Comparison of ENCODE assay signal across 8 mouse cellular contexts in genomic region chr8:117423029-117423428, GRCm38 (mm10).
DNase-seq lines count a peak whose midpoint lies in the region; ATAC-seq lines count a peak whose summit lies in the region.

No protein-coding gene starts in this region.

- peak overlapping the region; percentile 42 for H3K4me2 ChIP-seq in heart, embryonic 11.5 days

- WGBS in heart, embryonic 11.5 days (ENCODE audit: insufficient replicate concordance) = 53% methylated on average over 4 of the region's 4 CpGs

- H3K27ac ChIP-seq in heart, embryonic 11.5 days (ENCODE audit: low read depth, low read length) = peak overlapping the region; percentile 68

- peaks cover 2% of the 10 kb centered on the region; the same call in 1 of the 2 replicates for H3K36me3 ChIP-seq in heart, embryonic 11.5 days (ENCODE audit: control insufficient read depth, insufficient read depth, low read length)

- peak; percentile 74 for DNase-seq in adrenal gland, adult 2 months
- DNase-seq in adrenal gland, postnatal 4 days (ENCODE audit: low spot score in 2 of 2) = no peak
- DNase-seq in urinary bladder, postnatal 14 days (ENCODE audit: low spot score) = peak; percentile 48
- no peak for DNase-seq in urinary bladder, postnatal 25 days (ENCODE audit: low spot score)
- peak; percentile 76 for DNase-seq in left cerebral cortex, adult 11 months (ENCODE audit: low spot score)
- peak; percentile 73 to 91 for DNase-seq in right cerebral cortex, postnatal 36 days (ENCODE audit: low spot score in 2 of 2)

- H3K4me1 ChIP-seq in heart, embryonic 11.5 days (ENCODE audit: control insufficient read depth, insufficient read depth, low read length) = peaks cover 16% of the 10 kb centered on the region

- H3K9me3 ChIP-seq in heart, embryonic 11.5 days (replicated peaks; ENCODE audit: control insufficient read depth, low read length) = no peaks in the 10 kb centered on the region

- peak overlapping the region; percentile 58; the same call in 1 of the 2 replicates for H3K9ac ChIP-seq in heart, embryonic 11.5 days (ENCODE audit: low read depth, low read length)

- no peaks in the 10 kb centered on the region for H3K27me3 ChIP-seq in heart, embryonic 11.5 days (ENCODE audit: control insufficient read depth, insufficient read depth, low read length)

- no peak overlapping the region for H3K4me3 ChIP-seq in heart, embryonic 11.5 days (ENCODE audit: low read depth, low read length)

- ATAC-seq in heart, embryonic 11.5 days (replicated peaks; ENCODE audit: insufficient number of reproducible peaks, low FRiP score, low TSS enrichment) = peak; percentile 41; the same call in 1 of the 2 replicates
- no peak for ATAC-seq in activated CD4-positive, CD25-positive, alpha-beta regulatory T cell, adult 4 months

Comparison
In these comparisons a context has a peak if more than half of its experiments do, and no peak if none do; other contexts are left out.
1. DNase-seq: peak in adrenal gland, adult 2 months (single experiment), urinary bladder, postnatal 14 days (single experiment), left cerebral cortex, adult 11 months (single experiment) and right cerebral cortex, postnatal 36 days (2 of 2); none in adrenal gland, postnatal 4 days (0 of 2) and urinary bladder, postnatal 25 days (single experiment).